Mouse (Mus musculus) left cerebral cortex, postnatal 14 days (tissue): ENCODE data around the gene Rnf182. TPM values are rescaled to one million over a fixed set of nuclear protein-coding genes. Genes with fewer than 3 reads are reported as not detected.

Experiments
- DNase-seq, 2 experiments: peaks; one replicate each; pipeline ENCODE4 v3.0.0; 2021 to 2022; ENCODE audit warnings: low spot score in 2 of 2, mixed read lengths in 1 of 2
- intact Hi-C: fragments of 180-260 bp; cut with DNase I; formaldehyde crosslinking; loops from one replicate; pipeline ENCODE4 v1.15.1; 2025
- long read RNA-seq, 2 experiments: library from polyadenylated mRNA; stranded (forward); transcript quantifications; one replicate each; pipeline ENCODE4 v2.0.0; 2021
- total RNA-seq, 2 experiments: library from RNA; stranded (reverse); gene quantifications; 2 replicates each; pipeline ENCODE4 v1.2.3; 2021

Rnf182 gene
- 1 to 10 TPM; 6.3 to 7.6 TPM for total RNA-seq
- long read RNA-seq, experiment 1, partial matches to known transcripts, result 0 of 3 reads
- long read RNA-seq, experiment 1, other reads (novel, unspliced or antisense), result 2 of 3 reads
- long read RNA-seq, experiment 2, partial matches to known transcripts, result 0 of 2 reads
- long read RNA-seq, experiment 2, other reads (novel, unspliced or antisense), result 0 of 2 reads

GRCm38 (mm10) chr13:43615577-43616254, at the start of gene Rnf182:
TSS of gene Rnf182 (plus strand) at chr13:43615710.
- intact Hi-C loops, result loop anchor here (5.0 kb wide), 1 partner anchor 112 kb away; no protein-coding TSS in a partner anchor
- DNase-seq, result peak; percentile 68 to 77

GRCm38 (mm10) chr13:43566184-43566583, 49.3 kb upstream of the Rnf182 start:
- intact Hi-C loops, result loop anchor here (10.0 kb wide), 2 partner anchors 169 to 391 kb away; partner anchors contain the start of gene Tbc1d7
- no peak for DNase-seq

- intact Hi-C loops, result loop anchor here (10.0 kb wide), 2 partner anchors 167 to 393 kb away; partner anchors contain the start of gene Tbc1d7
These were observed 48.2 kb upstream of the Rnf182 start for GRCm38 (mm10) chr13:43567141-43567891.

DNA sequence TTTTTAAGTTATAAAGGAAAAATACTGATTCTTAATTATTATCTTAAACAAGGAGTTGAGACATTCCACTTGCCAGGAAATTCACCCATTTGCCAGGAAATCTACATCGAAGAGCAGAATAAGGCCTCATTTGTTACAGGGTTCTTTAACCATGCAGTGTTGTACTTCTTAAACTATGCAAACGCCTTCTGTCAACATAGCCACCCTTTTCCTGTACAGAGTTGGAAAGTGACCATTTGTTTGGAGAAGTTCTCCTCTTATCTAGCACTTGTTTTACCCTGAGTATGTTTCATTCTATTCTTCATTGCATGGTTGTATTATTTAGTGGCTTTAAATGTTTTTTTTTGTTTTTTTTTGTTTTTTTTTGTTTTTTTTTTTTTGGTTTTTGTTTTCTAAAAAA, 41.5 kb upstream of the Rnf182 start:
- DNase-seq, result no peak
- intact Hi-C loops, result no loop called here

More at GRCm38 (mm10) chr13:43567141-43567891, 48.2 kb upstream of the Rnf182 start:
- peak in 1 of 2 experiments; percentile 48 for DNase-seq

DNA sequence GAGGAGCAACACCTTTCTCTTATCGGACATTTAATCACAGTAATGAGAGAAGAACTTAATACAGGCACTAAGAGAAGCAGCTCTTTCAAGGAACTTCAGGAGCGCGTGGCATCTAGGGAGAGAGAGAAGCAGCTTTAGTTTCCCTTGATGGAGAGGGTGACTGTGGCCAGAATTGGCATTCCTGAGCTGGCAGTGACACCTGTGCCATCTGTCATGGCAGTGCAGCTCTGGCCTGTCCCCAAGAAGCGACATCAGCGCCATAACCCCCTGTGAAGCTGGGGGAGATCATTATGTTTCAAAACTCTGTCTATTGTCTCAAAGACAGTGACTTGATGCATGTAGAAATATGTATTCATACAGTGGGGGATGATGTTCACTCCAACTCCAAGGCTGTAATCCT, 40.1 kb upstream of the Rnf182 start:
- no peak for DNase-seq
- intact Hi-C loops, result no loop called here

- intact Hi-C loops, result no loop called here
- DNase-seq, result no peak
These were observed 38.3 kb upstream of the Rnf182 start for GRCm38 (mm10) chr13:43577254-43577653.

DNA sequence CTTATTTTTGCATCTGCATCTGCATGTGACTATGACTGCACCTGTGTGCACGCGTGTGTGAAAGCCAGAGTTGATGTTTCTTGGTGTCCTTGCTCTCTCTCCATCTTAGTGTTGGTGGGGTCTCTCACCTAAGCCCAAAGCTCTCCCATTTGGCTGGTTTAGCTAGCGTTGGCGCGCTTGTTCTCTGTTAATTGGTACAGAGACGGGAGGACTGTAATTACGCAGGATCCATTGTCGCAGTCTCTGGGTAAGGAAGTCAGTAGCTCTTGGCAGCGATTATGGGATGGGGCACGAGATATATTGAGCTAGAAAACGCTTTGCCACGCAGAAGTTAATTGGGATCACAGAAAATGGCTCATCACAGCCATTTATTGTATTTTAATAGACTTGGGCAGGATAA, 37.7 kb upstream of the Rnf182 start:
- intact Hi-C loops, result no loop called here
- DNase-seq, result no peak

DNA sequence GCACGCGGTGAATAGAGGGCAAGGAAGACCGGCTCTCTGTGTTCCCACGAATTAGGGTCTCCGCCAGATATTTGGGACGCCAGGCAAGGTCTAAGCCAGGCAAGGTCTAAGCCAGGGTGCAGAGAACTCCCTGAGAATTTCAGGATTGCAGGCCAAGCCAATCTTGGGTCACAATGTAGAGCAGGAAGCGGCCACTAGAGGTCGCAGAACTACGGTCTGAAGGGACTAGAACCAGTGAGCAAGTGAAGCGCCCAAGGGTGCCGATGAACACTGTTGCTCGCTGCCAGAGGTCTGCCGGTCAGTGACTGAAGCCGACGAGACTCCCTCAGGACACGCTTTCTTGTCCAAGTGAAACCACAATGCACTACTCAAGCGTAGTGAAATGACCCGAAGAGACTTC, 35.8 kb upstream of the Rnf182 start:
- peak in 1 of 2 experiments; percentile 49 for DNase-seq
- intact Hi-C loops, result no loop called here

GRCm38 (mm10) chr13:43580661-43581060, 34.8 kb upstream of the Rnf182 start:
- intact Hi-C loops, result no loop called here
- DNase-seq, result no peak

GRCm38 (mm10) chr13:43582961-43583360, 32.5 kb upstream of the Rnf182 start:
- intact Hi-C loops, result no loop called here

DNA sequence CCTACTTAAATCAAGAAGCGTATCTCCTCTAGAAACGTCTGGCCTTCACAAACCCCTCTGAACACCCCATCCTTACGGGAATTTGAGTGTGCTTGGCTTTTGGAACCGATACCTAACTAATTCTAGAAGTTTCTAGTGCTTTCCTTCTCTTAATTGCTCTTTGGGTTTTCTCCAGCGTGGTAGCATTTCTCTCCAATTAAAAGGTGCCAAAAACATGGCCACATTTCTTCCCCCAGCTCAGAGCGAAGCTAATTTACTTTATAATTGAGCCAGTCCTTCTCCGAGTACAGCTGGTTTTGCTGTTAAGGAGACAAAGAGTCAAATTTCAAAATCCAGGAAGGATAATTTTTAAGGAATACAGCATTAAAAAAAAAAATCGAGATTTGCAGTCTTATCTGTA, 32.0 kb upstream of the Rnf182 start:
- intact Hi-C loops, result no loop called here
- DNase-seq, result peak in 1 of 2 experiments; percentile 49

More at GRCm38 (mm10) chr13:43582961-43583360, 32.5 kb upstream of the Rnf182 start:
- DNase-seq, result no peak

- intact Hi-C loops, result no loop called here
- DNase-seq, result no peak
These were observed 30.2 kb upstream of the Rnf182 start for GRCm38 (mm10) chr13:43585335-43585734.

DNA sequence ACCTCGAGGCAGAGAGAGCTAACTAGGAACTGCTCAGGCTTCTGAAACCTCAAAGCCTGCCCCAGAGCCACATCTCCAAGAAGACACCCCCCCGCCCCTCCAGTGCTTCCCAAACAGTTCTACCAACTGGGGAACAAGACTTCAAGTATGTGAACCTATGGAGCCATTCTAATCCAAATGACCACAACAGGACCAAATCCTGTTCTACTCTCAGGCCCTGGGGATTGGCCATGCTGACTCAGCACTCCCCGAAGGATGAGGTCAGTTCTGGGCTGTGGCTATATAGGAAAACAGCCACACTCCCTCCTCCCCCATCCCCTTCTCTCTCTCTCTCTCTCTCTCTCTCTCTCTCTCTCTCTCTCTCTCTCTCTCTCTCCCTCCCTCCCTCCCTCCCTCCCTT, 28.5 kb upstream of the Rnf182 start:
- no peak for DNase-seq
- intact Hi-C loops, result no loop called here

- intact Hi-C loops, result no loop called here
- peak in 1 of 2 experiments; percentile 32 for DNase-seq
These were observed 27.4 kb upstream of the Rnf182 start for GRCm38 (mm10) chr13:43587844-43588840.

GRCm38 (mm10) chr13:43591828-43592680, 23.5 kb upstream of the Rnf182 start:
- DNase-seq, result peak in 1 of 2 experiments; percentile 67

DNA sequence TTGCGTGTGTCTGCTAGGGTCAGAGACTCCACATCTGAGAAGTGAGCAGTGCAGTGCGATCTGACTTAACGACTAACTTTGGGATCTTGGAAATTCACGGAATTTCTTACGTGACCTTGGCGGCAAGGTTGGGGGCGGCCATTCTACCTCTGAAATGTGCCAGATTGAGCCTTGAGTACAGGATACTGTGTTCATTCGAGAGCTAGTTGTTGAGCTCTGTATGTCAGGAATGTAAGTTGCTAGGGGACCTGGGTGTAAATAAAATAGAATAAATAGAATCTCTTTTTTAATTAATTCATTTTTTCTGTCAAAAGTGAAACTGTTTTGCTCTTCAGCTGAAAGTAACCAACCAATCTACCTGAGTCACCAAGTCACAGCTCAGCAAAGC, 22.8 kb upstream of the Rnf182 start:
- intact Hi-C loops, result no loop called here

More at GRCm38 (mm10) chr13:43591828-43592680, 23.5 kb upstream of the Rnf182 start:
- intact Hi-C loops, result no loop called here

DNA sequence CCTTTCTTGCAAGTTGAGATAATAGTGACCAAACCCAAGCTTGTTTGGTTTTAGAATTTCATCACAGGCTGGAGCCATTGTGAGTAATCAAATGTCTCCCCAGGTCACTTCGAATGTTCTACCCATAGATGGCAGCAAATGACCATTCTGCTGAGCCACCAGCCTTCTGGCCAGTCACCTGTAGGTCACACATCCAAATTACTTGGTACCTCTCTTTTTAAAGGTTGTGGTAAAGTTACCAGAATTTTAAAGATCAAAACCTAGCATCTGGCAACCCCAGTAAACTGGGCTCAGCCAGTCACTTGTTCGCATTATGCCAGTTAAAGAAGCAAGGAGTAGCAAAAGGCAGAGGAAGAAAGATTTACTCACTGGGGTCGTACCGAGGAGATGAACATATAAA, 19.6 kb upstream of the Rnf182 start:
- intact Hi-C loops, result loop anchor here (2.0 kb wide), 1 partner anchor 143 kb away; no protein-coding TSS in a partner anchor
- DNase-seq, result peak in 1 of 2 experiments; percentile 58

More for the DNA sequence above, 22.8 kb upstream of the Rnf182 start:
- no peak for DNase-seq

- DNase-seq, result no peak
- intact Hi-C loops, result no loop called here
These were observed 14.5 kb upstream of the Rnf182 start for GRCm38 (mm10) chr13:43600967-43601366.
